Mouse (Mus musculus): ENCODE results near the gene Tmc6.
A peak's percentile ranks its signal among the peaks of the same experiment; 100 is the strongest.
"Not testable (repeated sequence)": the region's sequence is repeated elsewhere in the genome, so short reads cannot be mapped to it uniquely, and the experiment has no call there.

Tmc6 gene

GRCm38 (mm10) chr11:117810401-117811046 lies 28.5 kb upstream of the Tmc6 start:
- peak; percentile 58 to 65 for DNase-seq (ENCODE audit: low spot score in 2 of 2)

- peak in 1 of 2 experiments; percentile 47 for DNase-seq (ENCODE audit: low spot score in 2 of 2)
Measured at GRCm38 (mm10) chr11:117809407-117810311, 27.7 kb upstream of the Tmc6 start, which contains the start of the genes Gm20708 and Syngr2. Gene Gm20708 (plus strand): TSS chr11:117809668. Gene Syngr2 (plus strand): TSS chr11:117809668.

DNA sequence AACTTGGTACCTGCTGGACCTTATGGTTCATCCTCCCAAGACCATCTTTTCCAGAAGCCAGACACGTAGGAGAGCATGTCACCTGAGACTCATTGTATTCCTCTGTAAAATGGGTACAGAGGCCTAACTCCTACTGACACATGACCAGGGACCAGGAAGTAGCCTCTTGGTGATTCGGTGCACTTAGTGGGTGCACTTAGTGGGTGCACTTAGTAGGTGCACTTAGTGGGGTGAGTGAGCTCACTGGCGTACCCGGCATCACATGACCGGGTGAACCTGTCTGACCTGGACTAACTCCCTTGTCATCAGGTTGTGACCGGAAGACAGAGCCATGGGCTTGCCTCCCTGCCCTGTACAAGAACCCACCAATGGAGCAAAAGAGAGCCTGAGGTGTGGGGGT lies 24.8 kb upstream of the Tmc6 start:
- no peak for DNase-seq (ENCODE audit: low spot score in 2 of 2)

- DNase-seq (ENCODE audit: low spot score in 2 of 2) = no peak
Measured at GRCm38 (mm10) chr11:117803166-117803688, 21.2 kb upstream of the Tmc6 start.

GRCm38 (mm10) chr11:117801650-117802049 lies 19.7 kb upstream of the Tmc6 start:
- no peak for DNase-seq (ENCODE audit: low spot score in 2 of 2)

- no peak for DNase-seq (ENCODE audit: low spot score in 2 of 2)
Measured at GRCm38 (mm10) chr11:117800038-117800437, 18.0 kb upstream of the Tmc6 start.

DNA sequence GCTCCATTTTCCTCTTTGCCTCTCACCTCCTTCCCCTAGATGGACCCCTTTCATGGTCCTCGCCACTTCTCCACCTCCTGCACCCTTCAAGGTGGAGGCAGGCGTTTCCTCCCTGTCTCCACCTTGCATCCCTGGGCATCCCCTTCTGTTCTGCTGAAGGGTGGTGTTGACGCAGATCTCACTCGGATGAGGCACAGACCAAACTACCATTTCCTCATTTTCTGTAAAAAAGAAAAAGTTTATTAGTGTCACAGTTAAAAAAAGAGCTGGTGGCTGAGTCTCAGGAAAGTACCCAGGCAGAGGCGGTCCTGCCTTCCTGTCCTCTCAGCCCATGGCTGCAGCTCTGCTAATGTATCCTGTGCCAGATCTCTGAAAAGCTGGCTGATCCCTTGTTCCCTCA lies 17.2 kb upstream of the Tmc6 start:
- DNase-seq (ENCODE audit: low spot score in 2 of 2) = no peak

GRCm38 (mm10) chr11:117798160-117798541 lies 16.2 kb upstream of the Tmc6 start:
- DNase-seq (ENCODE audit: low spot score in 2 of 2) = no peak

- DNase-seq (ENCODE audit: low spot score in 2 of 2) = no peak
Measured at GRCm38 (mm10) chr11:117797511-117798159, 15.6 kb upstream of the Tmc6 start, which contains the start of gene 6030468B19Rik. Gene 6030468B19Rik (plus strand): TSS chr11:117797660.

- no peak for DNase-seq (ENCODE audit: low spot score in 2 of 2)
Measured at GRCm38 (mm10) chr11:117796954-117797353, 15.0 kb upstream of the Tmc6 start.

- no peak for DNase-seq (ENCODE audit: low spot score in 2 of 2)
Measured at GRCm38 (mm10) chr11:117794035-117794551, 12.1 kb upstream of the Tmc6 start.

- no peak for DNase-seq (ENCODE audit: low spot score in 2 of 2)
Measured at GRCm38 (mm10) chr11:117792281-117792888, 10.4 kb upstream of the Tmc6 start.

GRCm38 (mm10) chr11:117791441-117791761 lies 9.4 kb upstream of the Tmc6 start:
- no peak for DNase-seq (ENCODE audit: low spot score in 2 of 2)

- no peak for DNase-seq (ENCODE audit: low spot score in 2 of 2)
Measured at GRCm38 (mm10) chr11:117790703-117791440, 8.9 kb upstream of the Tmc6 start.

GRCm38 (mm10) chr11:117790286-117790685 lies 8.3 kb upstream of the Tmc6 start:
- peak in 1 of 2 experiments; percentile 53 for DNase-seq (ENCODE audit: low spot score in 2 of 2)

GRCm38 (mm10) chr11:117788481-117788880 lies 6.5 kb upstream of the Tmc6 start:
- DNase-seq (ENCODE audit: low spot score in 2 of 2) = not testable (repeated sequence)

DNA sequence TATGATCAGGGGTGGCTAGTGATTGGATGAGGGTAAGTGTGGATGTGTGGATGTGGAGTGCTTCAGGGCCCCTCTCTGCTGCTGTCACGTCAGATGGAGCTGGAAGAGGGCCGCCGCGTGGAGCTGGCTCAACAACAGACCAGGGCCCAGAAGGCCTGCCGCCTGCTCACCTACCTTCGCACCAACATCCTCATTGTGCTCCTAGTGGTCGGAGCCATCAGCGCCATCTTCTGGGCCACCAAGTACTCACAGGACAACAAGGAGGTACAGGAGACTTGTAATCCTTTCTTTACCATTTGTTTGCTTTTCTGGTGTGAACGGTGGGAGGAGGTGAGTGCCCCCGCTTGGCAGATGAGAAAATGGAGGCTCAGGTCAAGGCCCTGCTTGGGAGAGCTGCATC lies 4.3 kb upstream of the Tmc6 start:
- no peak for DNase-seq (ENCODE audit: low spot score in 2 of 2)

DNA sequence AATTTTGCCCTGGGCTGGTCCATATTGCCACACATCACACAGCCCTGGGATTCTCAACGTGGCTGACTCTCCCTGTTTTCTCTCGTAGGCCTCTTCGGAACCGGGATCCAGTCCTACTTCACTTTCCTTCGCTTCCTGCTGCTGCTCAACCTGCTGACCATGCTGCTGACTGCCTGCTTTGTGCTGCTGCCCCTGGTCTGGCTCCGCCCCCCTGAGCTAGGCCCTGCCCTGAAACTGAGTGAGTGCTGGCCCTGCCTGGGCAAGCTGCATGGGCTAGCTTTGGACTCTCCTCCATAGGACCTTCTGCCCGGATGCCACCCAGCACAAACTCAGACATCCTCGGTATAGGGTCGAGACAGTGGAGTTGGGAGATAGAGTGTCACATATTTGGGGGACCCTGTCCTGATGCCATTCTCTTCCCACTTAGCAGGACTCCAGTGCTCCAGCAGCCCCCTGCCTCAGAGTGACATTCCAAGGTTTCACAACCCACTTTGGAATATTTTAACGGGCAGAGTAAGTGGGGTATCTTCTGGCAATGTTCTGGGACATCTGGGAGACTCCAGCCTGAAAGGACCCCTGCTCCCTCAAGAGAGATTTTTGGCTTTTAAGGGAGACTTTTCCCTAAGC lies 1.8 kb upstream of the Tmc6 start:
- no peak for DNase-seq (ENCODE audit: low spot score in 2 of 2)

- peak in 1 of 2 experiments; percentile 69 for DNase-seq (ENCODE audit: low spot score in 2 of 2)
Measured at GRCm38 (mm10) chr11:117783089-117783488, 1.1 kb upstream of the Tmc6 start.

DNA sequence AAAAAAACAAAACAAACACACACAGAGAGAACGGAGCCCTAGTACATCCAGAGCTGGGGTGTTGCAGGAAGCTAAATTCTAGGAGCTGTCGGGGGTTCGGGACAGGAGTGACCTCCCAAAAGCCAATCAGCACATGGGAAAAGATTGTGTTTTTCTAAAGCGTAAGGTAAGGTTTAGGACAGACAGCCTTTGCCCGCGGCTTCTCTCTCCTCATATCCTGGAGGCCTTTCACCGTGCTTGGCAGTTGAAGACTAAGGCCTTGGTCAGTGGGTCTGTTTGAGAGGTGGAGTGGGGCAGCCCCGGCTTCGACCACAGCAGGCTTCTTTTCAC lies 672 bp upstream of the Tmc6 start:
- no peak for DNase-seq (ENCODE audit: low spot score in 2 of 2)
